Mouse (Mus musculus) hindbrain, embryonic 14.5 days (tissue): ENCODE results near the gene Hnrnpf. TPM values are rescaled to one million over a fixed set of nuclear protein-coding genes. Genes with fewer than 3 reads are reported as not detected.
A peak's percentile ranks its signal among the peaks of the same experiment; 100 is the strongest.

Experiments
- ATAC-seq: fragments of 200-750 bp; cut with Nextera tagmentation; 2 replicates; pipeline ENCODE4 v1.8.0; 2017; ENCODE audit warnings: moderate number of reproducible peaks, mild to moderate bottlenecking, moderate TSS enrichment, moderate library complexity; ENCODE audit not compliant: low FRiP score
- DNase-seq: peaks from one replicate; pipeline ENCODE4 v3.0.0-alpha.2; 2015; ENCODE audit warnings: low spot score
- H3K27ac ChIP-seq: fragments of 300-500 bp; sonication (generic); 2 replicates; pipeline ENCODE4 v1.5.1; 2014; ENCODE audit warnings: mild to moderate bottlenecking, moderate library complexity
- H3K27me3 ChIP-seq: fragments of 300-500 bp; sonication (generic); 2 replicates; pipeline ENCODE4 v1.6.1; 2014; ENCODE audit warnings: mild to moderate bottlenecking, low read length, mixed read lengths; ENCODE audit not compliant: control insufficient read depth, insufficient read depth
- H3K36me3 ChIP-seq: fragments of 300-500 bp; sonication (generic); replicated peaks from 2 replicates; pipeline ENCODE4 v1.6.1; 2014; ENCODE audit not compliant: control insufficient read depth, insufficient read depth
- H3K4me1 ChIP-seq: fragments of 300-500 bp; sonication (generic); replicated peaks from 2 replicates; pipeline ENCODE4 v1.6.1; 2014; ENCODE audit warnings: antibody characterized with exemption, low read length, mixed read lengths; ENCODE audit not compliant: control insufficient read depth, insufficient read depth
- H3K4me2 ChIP-seq: fragments of 300-500 bp; sonication (generic); replicated peaks from 2 replicates; pipeline ENCODE4 v1.6.1; 2014; ENCODE audit warnings: mild to moderate bottlenecking, moderate library complexity
- H3K4me3 ChIP-seq: fragments of 300-500 bp; sonication (generic); replicated peaks from 2 replicates; pipeline ENCODE4 v1.5.1; 2014; ENCODE audit warnings: mild to moderate bottlenecking, low read length
- H3K9ac ChIP-seq: fragments of 300-500 bp; sonication (generic); 2 replicates; pipeline ENCODE4 v1.6.1; 2014
- H3K9me3 ChIP-seq: fragments of 300-500 bp; sonication (generic); 2 replicates; pipeline ENCODE4 v1.6.1; 2016; ENCODE audit warnings: low read length; ENCODE audit not compliant: control insufficient read depth
- WGBS: fragments of 180-500 bp; shearing (Covaris S2); extraction: QIAGEN DNeasy Blood & Tissue Kit; methylation state at CpG from one replicate; pipeline ENCODE4 v1.1.7; 2014; 5-methylcytosine and 5-hydroxymethylcytosine counted together
- polyA plus RNA-seq: library from polyadenylated mRNA; unstranded; fragments of >200 nt; fragmentation: Nextera tagmentation; extraction: Ambion mirVana; gene quantifications from 2 replicates; pipeline ENCODE4 v1.2.1, GENCODE M21; 2014

Gene Hnrnpf
- polyA plus RNA-seq, 1 experiment from 2014 or later: 254 TPM

DNA sequence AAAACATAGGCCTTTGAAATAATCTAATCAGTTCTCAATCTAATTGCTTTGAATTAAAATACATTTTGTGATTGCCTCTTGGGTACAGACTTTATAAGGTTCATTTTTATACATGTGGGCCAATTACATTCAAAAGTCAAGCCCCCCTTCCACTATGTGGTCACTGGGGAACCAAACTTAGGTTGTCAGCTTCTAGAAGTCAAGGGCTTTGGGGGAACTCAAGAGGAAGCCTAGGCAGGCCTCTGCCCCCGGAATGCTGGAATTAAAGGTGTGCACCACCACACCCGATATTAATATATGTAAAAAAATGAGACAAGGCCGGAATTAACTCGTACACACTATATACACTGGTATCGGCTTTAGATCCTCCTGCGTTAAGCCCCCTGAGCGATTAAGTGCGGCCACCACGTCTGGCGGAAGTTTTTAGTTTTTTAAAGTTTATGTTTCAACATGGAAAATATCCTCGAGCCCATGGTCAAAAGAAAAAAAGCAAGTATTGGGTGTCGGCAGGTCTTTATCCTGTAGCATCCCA is 16.1 kb downstream of the Hnrnpf start:
- peak overlapping the region; percentile 48 for H3K4me3 ChIP-seq
- H3K27me3 ChIP-seq: no peaks in the 10 kb centered on the region
- 1% methylated on average over 12 of the region's 12 CpGs for WGBS
- peak overlapping the region; percentile 81 for H3K4me2 ChIP-seq
- H3K27ac ChIP-seq: peak overlapping the region; percentile 72; the same call in 1 of the 2 replicates
- DNase-seq (no peak), ATAC-seq (no peak)
- 0 out of 2 replicates have a peak, but pooled peaks cover 6% of the 10 kb centered on the region for H3K36me3 ChIP-seq
- peak overlapping the region; percentile 66 for H3K9ac ChIP-seq
- H3K4me1 ChIP-seq: peaks cover 21% of the 10 kb centered on the region
- no peaks in the 10 kb centered on the region for H3K9me3 ChIP-seq

DNA sequence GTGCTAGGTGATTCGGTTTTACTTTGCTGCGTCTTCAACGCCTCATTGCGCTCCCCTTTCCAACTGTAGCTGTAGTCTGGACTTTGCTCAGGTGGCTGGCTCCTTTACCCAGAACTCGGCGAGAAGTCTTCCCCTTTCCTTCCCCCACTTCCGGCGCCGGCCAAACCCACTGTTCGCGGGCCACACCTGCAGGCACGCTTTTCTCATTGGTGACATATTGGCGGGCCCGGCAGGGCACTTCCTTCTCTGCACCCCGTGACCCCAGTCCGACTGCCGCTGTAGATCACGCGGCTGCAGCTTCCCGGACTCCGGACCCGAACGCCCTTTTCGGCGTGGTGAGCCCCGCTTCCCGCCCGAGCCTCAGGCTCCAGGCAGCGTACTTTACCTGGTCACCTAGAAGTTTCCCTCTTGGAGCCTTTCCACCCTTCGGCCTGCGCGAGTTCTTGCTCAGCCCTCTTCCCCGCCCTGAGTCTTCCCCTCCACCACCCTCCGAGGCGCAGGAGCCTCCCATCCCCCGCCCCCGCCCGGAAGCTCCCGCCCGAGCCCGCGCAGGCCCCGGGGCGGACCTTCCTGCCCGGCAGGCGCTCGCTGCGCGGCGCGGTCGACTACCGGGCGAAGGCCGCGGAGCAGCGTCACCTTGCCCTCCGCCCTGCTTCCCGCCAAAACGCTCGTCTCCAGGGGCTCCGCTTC is 16.8 kb downstream of the Hnrnpf start:
- ATAC-seq (peak; percentile 84), DNase-seq (peak; percentile 56)
- peaks cover 11% of the 10 kb centered on the region; the same call in 1 of the 2 replicates for H3K36me3 ChIP-seq
- no peaks in the 10 kb centered on the region for H3K9me3 ChIP-seq
- no peaks in the 10 kb centered on the region for H3K27me3 ChIP-seq
- H3K4me3 ChIP-seq: peak overlapping the region; percentile 48
- peak overlapping the region; percentile 81 for H3K4me2 ChIP-seq
- under 1% methylated on average over 62 of the region's 62 CpGs for WGBS
- H3K4me1 ChIP-seq: peaks cover 19% of the 10 kb centered on the region
- H3K27ac ChIP-seq: peak overlapping the region; percentile 72
- peak overlapping the region; percentile 66 for H3K9ac ChIP-seq

DNA sequence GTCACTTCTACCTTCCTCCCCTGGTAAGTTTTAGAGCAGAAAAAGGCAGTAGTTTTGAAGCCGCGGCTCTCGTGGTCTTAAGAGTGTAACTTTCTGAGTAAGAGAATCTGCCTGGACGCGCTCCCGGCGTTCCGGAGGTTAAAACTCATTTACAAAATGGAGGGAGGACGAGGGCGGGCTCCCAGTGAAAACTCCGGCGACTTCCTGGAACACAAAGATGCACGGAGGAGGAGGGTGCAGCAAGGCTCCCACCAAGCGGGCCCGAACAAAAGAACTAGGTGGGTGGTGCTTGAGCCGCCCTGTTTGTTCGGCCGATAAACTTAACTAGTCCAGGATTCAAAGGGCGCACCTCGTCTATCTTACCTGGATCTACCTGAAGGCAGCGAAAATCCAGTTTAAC is 17.5 kb downstream of the Hnrnpf start:
- DNase-seq (peak; percentile 63), ATAC-seq (no peak)
- H3K4me1 ChIP-seq: peaks cover 19% of the 10 kb centered on the region
- H3K4me3 ChIP-seq: peak overlapping the region; percentile 48
- peak overlapping the region; percentile 81 for H3K4me2 ChIP-seq
- WGBS: 2% methylated on average over 21 of the region's 21 CpGs
- no peaks in the 10 kb centered on the region for H3K9me3 ChIP-seq
- H3K27me3 ChIP-seq: no peaks in the 10 kb centered on the region
- H3K36me3 ChIP-seq: peaks cover 11% of the 10 kb centered on the region; the same call in 1 of the 2 replicates
- H3K9ac ChIP-seq: peak overlapping the region; percentile 66
- H3K27ac ChIP-seq: peak overlapping the region; percentile 72

DNA sequence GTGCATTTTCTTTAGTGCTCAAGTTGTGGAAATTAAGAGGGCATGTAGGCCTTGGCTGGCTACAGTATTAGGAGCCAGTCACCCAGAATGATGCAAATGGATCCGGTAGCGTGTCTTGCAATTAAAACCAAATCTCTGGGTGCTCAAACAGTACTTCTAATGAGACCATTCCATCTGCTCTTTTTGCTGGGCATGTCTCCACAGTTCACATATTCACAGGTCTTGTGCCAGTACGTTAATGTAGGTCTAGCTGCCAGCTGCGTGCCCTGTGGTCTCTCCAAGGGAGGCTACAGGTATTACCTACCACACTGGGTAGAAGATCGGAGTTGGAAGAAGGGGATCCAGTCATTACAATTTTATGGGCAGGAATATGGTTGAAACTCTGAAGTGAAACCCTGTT is 17.9 kb downstream of the Hnrnpf start:
- no peak for ATAC-seq
- peaks cover 19% of the 10 kb centered on the region for H3K4me1 ChIP-seq
- no peaks in the 10 kb centered on the region for H3K27me3 ChIP-seq
- peak overlapping the region; percentile 72; the same call in 1 of the 2 replicates for H3K27ac ChIP-seq
- H3K36me3 ChIP-seq: peaks cover 11% of the 10 kb centered on the region; the same call in 1 of the 2 replicates
- 29% methylated on average over 5 of the region's 5 CpGs for WGBS
- H3K4me2 ChIP-seq: peak overlapping the region; percentile 81
- H3K4me3 ChIP-seq: peak overlapping the region; percentile 48
- peak overlapping the region; percentile 66 for H3K9ac ChIP-seq
- no peaks in the 10 kb centered on the region for H3K9me3 ChIP-seq
- no peak for DNase-seq

DNA sequence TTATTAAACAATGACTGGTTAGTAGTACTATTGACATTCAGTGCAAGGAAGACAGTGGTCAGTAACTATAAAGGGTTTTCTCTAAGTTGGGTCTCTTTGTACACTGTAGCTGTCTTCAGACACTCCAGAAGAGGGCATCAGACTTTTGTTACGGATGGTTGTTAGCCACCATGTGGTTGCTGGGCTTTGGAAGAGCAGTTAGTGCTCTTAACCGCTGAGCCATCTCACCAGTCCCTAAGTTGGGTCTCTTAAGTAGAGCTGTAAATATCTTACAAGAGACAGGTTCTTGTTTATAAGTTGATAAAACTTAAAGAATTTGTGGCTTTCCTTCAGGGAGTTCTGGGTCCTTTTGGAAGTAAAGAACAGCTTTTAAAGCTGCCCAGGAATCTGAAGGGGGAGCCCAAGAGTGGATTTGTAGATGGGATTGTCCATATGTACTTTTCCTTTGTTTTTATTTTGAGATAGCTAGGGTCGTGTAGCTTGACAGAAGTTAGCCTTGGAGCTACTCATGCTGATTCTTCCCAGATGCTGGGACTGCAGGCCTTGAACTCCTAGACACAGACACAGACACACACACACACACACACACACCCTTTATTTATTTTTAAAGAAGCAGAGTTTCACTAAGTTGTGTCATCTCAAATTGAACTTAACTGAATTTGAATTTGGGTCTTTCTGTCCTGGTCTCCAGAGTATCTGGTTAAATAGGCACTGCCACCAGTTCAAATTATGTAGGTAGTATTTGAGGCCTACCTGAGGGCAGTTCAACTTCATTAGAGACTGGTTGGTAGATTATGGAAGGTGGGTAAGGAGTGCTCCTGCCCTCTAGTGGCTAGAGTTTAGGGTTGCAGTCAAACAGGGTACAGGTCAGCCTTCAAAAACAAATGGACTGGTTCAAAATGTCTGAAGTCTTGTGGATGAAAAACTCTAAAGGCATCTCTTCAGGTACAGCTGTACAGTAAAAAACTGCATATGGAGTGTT is 20.8 kb downstream of the Hnrnpf start:
- H3K27me3 ChIP-seq: no peaks in the 10 kb centered on the region
- ATAC-seq (no peak), DNase-seq (peak; percentile 54)
- H3K27ac ChIP-seq: no peak overlapping the region
- no peak overlapping the region for H3K4me3 ChIP-seq
- peaks cover 17% of the 10 kb centered on the region for H3K4me1 ChIP-seq
- no peak overlapping the region for H3K4me2 ChIP-seq
- peaks cover 16% of the 10 kb centered on the region; the same call in 1 of the 2 replicates for H3K36me3 ChIP-seq
- WGBS: 60% methylated on average over 3 of the region's 3 CpGs
- no peak overlapping the region for H3K9ac ChIP-seq
- no peaks in the 10 kb centered on the region for H3K9me3 ChIP-seq

DNA sequence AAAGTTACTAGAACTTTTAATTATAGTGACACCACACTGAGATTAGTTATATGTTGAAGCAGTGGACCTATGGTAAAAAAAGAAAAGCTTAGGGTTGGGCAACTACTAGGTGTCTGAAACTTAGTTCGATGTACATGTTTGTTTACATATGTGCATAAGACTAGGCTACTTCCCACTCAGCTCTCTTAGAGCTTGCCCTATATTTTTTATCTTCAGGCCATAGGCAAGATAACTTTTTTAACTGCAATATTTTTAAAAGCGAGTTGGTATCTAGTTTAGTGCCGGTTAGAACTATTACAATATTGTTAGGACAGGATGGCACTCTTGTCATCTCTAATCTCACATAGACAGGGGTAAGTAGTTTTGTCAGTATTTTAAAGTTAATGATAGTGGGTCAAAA is 21.9 kb downstream of the Hnrnpf start:
- no peaks in the 10 kb centered on the region for H3K27me3 ChIP-seq
- H3K9ac ChIP-seq: no peak overlapping the region
- H3K27ac ChIP-seq: no peak overlapping the region
- H3K4me2 ChIP-seq: no peak overlapping the region
- DNase-seq (no peak), ATAC-seq (no peak)
- WGBS: 97% methylated on average over 3 of the region's 3 CpGs
- H3K4me1 ChIP-seq: peaks cover 9% of the 10 kb centered on the region; the same call in 1 of the 2 replicates
- H3K36me3 ChIP-seq: peaks cover 27% of the 10 kb centered on the region
- no peak overlapping the region for H3K4me3 ChIP-seq
- no peaks in the 10 kb centered on the region for H3K9me3 ChIP-seq

DNA sequence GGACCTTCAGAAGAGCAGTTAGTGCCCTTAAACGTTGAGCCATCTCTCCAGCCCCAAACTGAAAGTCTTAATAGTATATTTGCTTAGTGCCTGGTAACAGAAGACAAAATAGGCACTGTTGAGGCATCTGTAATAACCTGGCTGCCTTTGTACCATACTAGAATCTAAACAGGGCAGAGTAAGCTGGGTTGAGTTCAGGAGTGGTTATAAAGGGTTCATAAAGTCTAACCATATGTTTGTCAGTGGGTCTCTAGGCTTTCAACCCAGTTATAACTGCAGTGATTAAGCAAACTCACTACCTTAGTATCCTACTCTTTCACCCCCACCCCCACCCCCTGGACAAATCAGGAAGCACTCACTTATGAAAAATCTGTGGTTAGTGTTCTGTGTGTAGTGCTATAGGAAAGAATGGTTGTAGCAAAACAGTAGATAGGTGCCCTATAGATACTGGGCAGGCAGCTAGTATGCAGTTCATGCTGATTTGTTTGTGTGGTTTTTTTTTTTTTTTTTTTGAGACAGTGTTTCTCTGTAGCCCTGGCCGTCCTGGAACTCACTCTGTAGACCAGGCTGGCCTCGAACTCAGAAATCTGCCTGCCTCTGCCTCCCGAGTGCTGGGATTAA is 26.9 kb downstream of the Hnrnpf start:
- 72% methylated on average over 4 of the region's 4 CpGs for WGBS
- Histone ChIP-seq H3K27ac (no peak overlapping the region), H3K27me3 (no peaks in the 10 kb centered on the region), H3K36me3 (peaks cover 45% of the 10 kb centered on the region), H3K9me3 (no peaks in the 10 kb centered on the region), H3K9ac (no peak overlapping the region), H3K4me2 (no peak overlapping the region), H3K4me3 (no peak overlapping the region), H3K4me1 (no peaks in the 10 kb centered on the region)
- DNase-seq (no peak), ATAC-seq (no peak)

DNA sequence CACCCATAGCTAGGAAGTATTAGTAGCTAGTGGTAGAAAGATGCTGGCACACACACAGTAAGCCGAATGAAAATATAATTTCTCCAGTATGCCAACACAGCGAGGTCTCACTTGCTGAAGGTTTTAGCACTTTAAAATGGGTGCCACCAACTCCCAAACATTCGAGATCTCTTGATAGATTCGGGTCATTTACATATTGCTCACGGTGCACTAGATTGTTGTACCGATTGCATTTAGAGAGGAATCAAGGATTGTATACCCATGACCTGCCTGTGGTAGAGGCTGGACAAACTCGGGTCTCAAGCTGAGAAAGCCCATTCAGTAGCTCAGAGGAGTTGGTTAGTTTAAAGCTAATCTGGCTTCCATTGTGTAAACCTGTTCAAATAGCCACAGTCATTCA is 27.8 kb downstream of the Hnrnpf start:
- H3K4me3 ChIP-seq: no peak overlapping the region
- no peaks in the 10 kb centered on the region for H3K9me3 ChIP-seq
- no peak overlapping the region for H3K27ac ChIP-seq
- DNase-seq (no peak), ATAC-seq (no peak)
- no peak overlapping the region for H3K4me2 ChIP-seq
- H3K36me3 ChIP-seq: peaks cover 45% of the 10 kb centered on the region
- H3K9ac ChIP-seq: no peak overlapping the region
- no peaks in the 10 kb centered on the region for H3K4me1 ChIP-seq
- no peaks in the 10 kb centered on the region for H3K27me3 ChIP-seq
- WGBS: 89% methylated on average over 7 of the region's 7 CpGs
